Mouse (Mus musculus) ES-E14 (cell line): ENCODE measurements at regions not wholly inside any gene's neighbourhood (a gene's known extent, or its start where the extent isn't known, plus 50 kb on each side); places are given as distances from the start of the nearest gene placed in this dataset.

Experiments used
- DNase-seq: peaks from one replicate; pipeline ENCODE4 v3.0.0-alpha.2; 2013; ENCODE audit warnings: low read depth, low spot score
- H3K27ac ChIP-seq: 2 replicates; pipeline ENCODE4 v1.5.1; 2012; ENCODE audit warnings: low read depth, mild to moderate bottlenecking, low read length, moderate library complexity, mixed read lengths; ENCODE audit not compliant: poor library complexity, insufficient read depth, severe bottlenecking
- H3K36me3 ChIP-seq: 2 replicates; pipeline ENCODE4 v1.6.1; 2012; ENCODE audit warnings: mild to moderate bottlenecking, low read length, moderate library complexity, mixed read lengths; ENCODE audit not compliant: control insufficient read depth, poor library complexity, insufficient read depth, severe bottlenecking
- H3K4me1 ChIP-seq, 2 experiments: fragments of 150-350 bp in 1 of 2; sonication (generic) in 1 of 2; 2 replicates each; pipeline ENCODE4 v1.6.1; 2012; ENCODE audit warnings: low read length in 2 of 2, mild to moderate bottlenecking in 1 of 2, mixed read lengths in 1 of 2; ENCODE audit not compliant: control insufficient read depth in 2 of 2, insufficient read depth in 2 of 2, poor library complexity in 1 of 2
- H3K4me3 ChIP-seq, 2 experiments: fragments of 150-350 bp in 1 of 2; sonication (generic) in 1 of 2; 2 replicates each; pipeline ENCODE4 v1.5.1; 2012; ENCODE audit warnings: low read length in 2 of 2, low read depth in 1 of 2, mild to moderate bottlenecking in 1 of 2, mixed read lengths in 1 of 2; ENCODE audit not compliant: insufficient read depth in 1 of 2, poor library complexity in 1 of 2, severe bottlenecking in 1 of 2
- H3K9ac ChIP-seq: 2 replicates; pipeline ENCODE4 v1.6.1; 2012; ENCODE audit warnings: low read depth, mild to moderate bottlenecking, low read length, mixed read lengths; ENCODE audit not compliant: poor library complexity, insufficient read depth, severe bottlenecking
- H3K9me3 ChIP-seq: fragments of 150-350 bp; sonication (generic); 2 replicates; pipeline ENCODE4 v1.6.1; 2012; ENCODE audit warnings: low read depth, mild to moderate bottlenecking, low read length; ENCODE audit not compliant: control insufficient read depth, insufficient read depth
- CHD2 ChIP-seq: IDR thresholded peaks from 2 replicates; pipeline ENCODE4 v1.6.1; 2014; ENCODE audit warnings: mild to moderate bottlenecking, low read depth, low read length, inconsistent platforms
- HCFC1 ChIP-seq: IDR thresholded peaks from 2 replicates; pipeline ENCODE4 v1.6.1; 2012; ENCODE audit warnings: low read length, inconsistent platforms, borderline replicate concordance; ENCODE audit not compliant: insufficient read depth
- MAFK ChIP-seq: IDR thresholded peaks from 2 replicates; pipeline ENCODE4 v1.6.1; 2014; ENCODE audit warnings: mild to moderate bottlenecking, low read depth, low read length, inconsistent platforms; ENCODE audit not compliant: insufficient read depth
- ZC3H11A ChIP-seq: IDR thresholded peaks from 2 replicates; pipeline ENCODE4 v1.6.1; 2012; ENCODE audit warnings: low read depth, mild to moderate bottlenecking, inconsistent platforms, low read length, borderline replicate concordance
- ZNF384 ChIP-seq: IDR thresholded peaks from 2 replicates; pipeline ENCODE4 v1.6.1; 2012; ENCODE audit warnings: low read depth, low read length, inconsistent platforms
- in situ Hi-C, 2 experiments: fragments of 600-800 bp; cut with MboI; formaldehyde crosslinking; loops; one replicate each; pipeline ENCODE4 v1.15.1; 2025; ENCODE audit warnings: low sequenced_read_pairs in 2 of 2, inconsistent platforms in 1 of 2; ENCODE audit not compliant: unreplicated experiment in 2 of 2

DNA sequence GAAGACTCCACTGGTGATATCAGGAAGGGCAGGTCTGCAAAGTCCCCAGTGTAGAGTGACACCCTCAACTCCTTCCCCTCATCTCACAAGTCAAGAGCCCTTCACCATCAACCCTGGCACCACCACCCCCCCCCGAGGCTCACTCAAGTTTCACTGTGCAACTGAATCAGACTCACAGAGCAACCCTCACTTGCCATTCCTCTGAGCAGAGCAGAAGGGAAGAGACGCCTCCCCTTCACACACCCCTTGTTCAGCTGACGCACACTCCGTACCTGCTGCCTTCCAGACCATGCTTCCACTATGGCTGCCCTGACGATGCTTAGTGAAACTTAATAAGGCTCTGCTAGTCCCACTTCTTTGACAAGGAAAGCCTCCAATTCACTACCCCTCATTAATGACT is 174.4 kb upstream of the Irf2bp2 start:
- no peak overlapping the region for H3K4me3 ChIP-seq
- H3K9ac ChIP-seq = no peak overlapping the region
- in situ Hi-C loops = no loop called here
- TF ChIP-seq MAFK (no peak), CHD2 (no peak), ZC3H11A (no peak), ZNF384 (no peak), HCFC1 (no peak)
- no peaks in the 10 kb centered on the region for H3K36me3 ChIP-seq
- H3K9me3 ChIP-seq = no peaks in the 10 kb centered on the region
- no peak overlapping the region for H3K27ac ChIP-seq
- no peak for DNase-seq
- H3K4me1 ChIP-seq = no peaks in the 10 kb centered on the region

DNA sequence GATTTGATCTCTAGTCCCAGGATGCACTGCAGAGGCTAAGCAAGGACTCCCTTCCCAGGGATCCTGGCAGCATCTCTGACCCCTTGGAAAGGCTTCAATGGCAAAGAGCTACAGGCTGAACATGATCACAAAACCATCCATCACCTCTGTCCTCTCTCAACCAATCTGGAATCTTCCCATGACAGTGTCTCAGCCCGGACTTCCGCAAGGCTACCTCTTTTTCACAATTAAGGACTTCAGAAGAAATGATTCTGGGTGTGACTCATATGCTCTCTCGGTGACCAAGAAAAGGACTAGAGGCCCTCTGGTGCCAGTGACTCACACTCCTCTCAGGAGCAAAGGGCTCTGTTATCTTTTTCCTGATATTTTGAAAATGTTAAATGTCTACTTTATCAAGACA is 173.6 kb upstream of the Irf2bp2 start:
- Histone ChIP-seq H3K9ac (no peak overlapping the region), H3K4me3 (no peak overlapping the region), H3K27ac (no peak overlapping the region), H3K9me3 (no peaks in the 10 kb centered on the region), H3K4me1 (no peaks in the 10 kb centered on the region), H3K36me3 (no peaks in the 10 kb centered on the region)
- TF ChIP-seq CHD2 = no peak
- TF ChIP-seq MAFK = no peak
- no peak for TF ChIP-seq ZC3H11A
- no peak for TF ChIP-seq HCFC1
- TF ChIP-seq ZNF384 = no peak
- in situ Hi-C loops = no loop called here
- DNase-seq = no peak

- H3K9me3 ChIP-seq = no peaks in the 10 kb centered on the region
- no peak overlapping the region for H3K9ac ChIP-seq
- in situ Hi-C loops = no loop called here
- no peaks in the 10 kb centered on the region for H3K36me3 ChIP-seq
- no peaks in the 10 kb centered on the region for H3K4me1 ChIP-seq
- no peak overlapping the region for H3K27ac ChIP-seq
- no peak overlapping the region for H3K4me3 ChIP-seq
- no peak for DNase-seq
- no peak for TF ChIP-seq CHD2
- no peak for TF ChIP-seq ZNF384
- TF ChIP-seq ZC3H11A = no peak
- no peak for TF ChIP-seq MAFK
- TF ChIP-seq HCFC1 = no peak
These were observed 172.0 kb upstream of the Irf2bp2 start for GRCm38 (mm10) chr8:126765693-126766238.

DNA sequence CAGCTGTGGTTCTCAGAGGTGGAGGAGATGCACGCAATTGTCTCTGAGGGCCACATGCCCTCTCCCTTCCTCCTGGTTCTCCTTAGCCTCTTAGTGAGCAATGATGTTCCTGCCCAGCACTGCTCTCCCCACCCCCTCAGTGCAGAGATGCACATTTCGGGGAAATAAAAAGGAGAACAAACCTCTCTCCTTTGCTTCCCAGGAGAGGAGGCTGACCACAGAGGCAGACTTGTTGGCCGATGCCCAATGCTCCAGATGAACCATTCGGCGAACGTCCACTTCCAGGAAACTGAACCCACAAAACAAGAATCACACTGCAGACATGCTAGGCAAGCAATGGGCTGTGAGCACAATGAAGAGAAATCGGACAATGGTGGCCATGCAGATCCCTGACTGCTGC is 169.8 kb upstream of the Irf2bp2 start:
- Histone ChIP-seq H3K36me3 (no peaks in the 10 kb centered on the region), H3K4me1 (no peaks in the 10 kb centered on the region; a peak in 1 of 4 replicates), H3K9ac (no peak overlapping the region), H3K27ac (no peak overlapping the region), H3K4me3 (no peak overlapping the region), H3K9me3 (no peaks in the 10 kb centered on the region)
- TF ChIP-seq MAFK = no peak
- TF ChIP-seq ZNF384 = no peak
- TF ChIP-seq CHD2 = no peak
- no peak for TF ChIP-seq ZC3H11A
- no peak for TF ChIP-seq HCFC1
- in situ Hi-C loops = no loop called here
- DNase-seq = no peak

- Histone ChIP-seq H3K9me3 (no peaks in the 10 kb centered on the region), H3K4me3 (no peak overlapping the region), H3K27ac (no peak overlapping the region), H3K4me1 (peaks cover 0 to 3% of the 10 kb centered on the region in 2 experiments; a peak in 2 of 4 replicates), H3K9ac (no peak overlapping the region), H3K36me3 (no peaks in the 10 kb centered on the region)
- in situ Hi-C loops = no loop called here
- no peak for DNase-seq
- no peak for TF ChIP-seq MAFK
- no peak for TF ChIP-seq ZC3H11A
- TF ChIP-seq CHD2 = no peak
- TF ChIP-seq ZNF384 = no peak
- no peak for TF ChIP-seq HCFC1
These were observed 165.9 kb upstream of the Irf2bp2 start for GRCm38 (mm10) chr8:126759711-126760110.
